Mouse (Mus musculus) spleen, embryonic (tissue): Measurements from ENCODE around the gene Olfr876.
"Not testable (repeated sequence)": the region's sequence is repeated elsewhere in the genome, so short reads cannot be mapped to it uniquely, and the experiment has no call there.

Experiments
- CTCF ChIA-PET: fragments of 350-600 bp; sonication (Branson Sonifier 250); formaldehyde crosslinking; loops from one replicate; lab custom pipeline; 2022; lab: Charles Lee

Olfr876 gene

GRCm38 (mm10) chr9:37802731-37803130 lies at the start of gene Olfr876:
TSS of gene Olfr876 (plus strand) at chr9:37803031.
- CTCF ChIA-PET: no interaction called here

GRCm38 (mm10) chr9:37761728-37762127 lies 41.1 kb upstream of the Olfr876 start:
- CTCF ChIA-PET: no interaction called here

GRCm38 (mm10) chr9:37762541-37762940 lies 40.3 kb upstream of the Olfr876 start:
- CTCF ChIA-PET: no interaction called here

- CTCF ChIA-PET: no interaction called here
Observed at GRCm38 (mm10) chr9:37770661-37771060, 32.2 kb upstream of the Olfr876 start.

GRCm38 (mm10) chr9:37771759-37772158 lies 31.1 kb upstream of the Olfr876 start, which contains the start of gene Olfr875:
TSS of gene Olfr875 (plus strand) at chr9:37771857.
- CTCF ChIA-PET: no interaction called here

GRCm38 (mm10) chr9:37782766-37783260 lies 20.0 kb upstream of the Olfr876 start:
- CTCF ChIA-PET: no interaction called here

GRCm38 (mm10) chr9:37783394-37784387 lies 19.1 kb upstream of the Olfr876 start:
- CTCF ChIA-PET: not testable (repeated sequence)

GRCm38 (mm10) chr9:37786411-37786810 lies 16.4 kb upstream of the Olfr876 start:
- CTCF ChIA-PET: interaction anchor here (0.5 kb wide), 1 partner anchor 13 kb away, joined by 5 read pairs; no protein-coding TSS in a partner anchor

- CTCF ChIA-PET: no interaction called here
Observed at GRCm38 (mm10) chr9:37802055-37802454, 776 bp upstream of the Olfr876 start.

- CTCF ChIA-PET: no interaction called here
Observed at GRCm38 (mm10) chr9:37807235-37807634, 4.4 kb downstream of the Olfr876 start.

GRCm38 (mm10) chr9:37808456-37808855 lies 5.6 kb downstream of the Olfr876 start:
- CTCF ChIA-PET: no interaction called here

GRCm38 (mm10) chr9:37808976-37809375 lies 6.1 kb downstream of the Olfr876 start:
- CTCF ChIA-PET: no interaction called here

GRCm38 (mm10) chr9:37814696-37815095 lies 11.9 kb downstream of the Olfr876 start:
- CTCF ChIA-PET: no interaction called here

GRCm38 (mm10) chr9:37829881-37830280 lies 27.1 kb downstream of the Olfr876 start:
- CTCF ChIA-PET: no interaction called here

- CTCF ChIA-PET: no interaction called here
Observed at GRCm38 (mm10) chr9:37833341-37833740, 30.5 kb downstream of the Olfr876 start.

GRCm38 (mm10) chr9:37849267-37849666 lies 46.4 kb downstream of the Olfr876 start:
- CTCF ChIA-PET: no interaction called here

- CTCF ChIA-PET: no interaction called here
Observed at GRCm38 (mm10) chr9:37853969-37854368, 51.1 kb downstream of the Olfr876 start, which contains the start of gene Olfr877. TSS of gene Olfr877 (plus strand) at chr9:37854269.
